Mouse (Mus musculus) ES-Bruce4 (cell line): ENCODE results near the gene Gtf2ird2. TPM values are rescaled to one million over a fixed set of nuclear protein-coding genes. Genes with fewer than 3 reads are reported as not detected.

Source experiments
- H3K27ac ChIP-seq: 2 replicates; pipeline ENCODE4 v1.5.1; 2012; ENCODE audit warnings: low read length, inconsistent platforms; ENCODE audit not compliant: insufficient read depth
- H3K27me3 ChIP-seq: 2 replicates; pipeline ENCODE4 v1.6.1; 2012; ENCODE audit warnings: mild to moderate bottlenecking, low read length, inconsistent platforms; ENCODE audit not compliant: control insufficient read depth, poor library complexity, insufficient read depth, severe bottlenecking
- H3K36me3 ChIP-seq: 2 replicates; pipeline ENCODE4 v1.6.1; 2012; ENCODE audit warnings: inconsistent platforms, mild to moderate bottlenecking, low read length, moderate library complexity; ENCODE audit not compliant: control insufficient read depth, poor library complexity, insufficient read depth, severe bottlenecking
- H3K4me1 ChIP-seq: one replicate; pipeline ENCODE4 v1.8.1; 2011; ENCODE audit warnings: low read length; ENCODE audit not compliant: control insufficient read depth, insufficient read depth
- H3K4me3 ChIP-seq: 2 replicates; pipeline ENCODE4 v1.5.1; 2011; ENCODE audit warnings: low read depth, mild to moderate bottlenecking, low read length
- H3K9ac ChIP-seq: 2 replicates; pipeline ENCODE4 v1.6.1; 2012; ENCODE audit warnings: low read depth, mild to moderate bottlenecking, inconsistent platforms; ENCODE audit not compliant: poor library complexity, severe bottlenecking
- H3K9me3 ChIP-seq: replicated peaks from 2 replicates; pipeline ENCODE4 v1.6.1; 2012; ENCODE audit warnings: mild to moderate bottlenecking, low read length, inconsistent platforms; ENCODE audit not compliant: control insufficient read depth, poor library complexity, insufficient read depth, severe bottlenecking
- CTCF ChIP-seq: IDR thresholded peaks from one replicate; pipeline ENCODE4 v1.8.1; 2011; ENCODE audit warnings: low read depth, low read length
- EP300 ChIP-seq: IDR thresholded peaks from 2 replicates; pipeline ENCODE4 v1.6.1; 2011; ENCODE audit warnings: low read depth, low read length; ENCODE audit not compliant: insufficient read depth
- POLR2A ChIP-seq: IDR thresholded peaks from one replicate; pipeline ENCODE4 v1.8.1; 2011; ENCODE audit warnings: low read length; ENCODE audit not compliant: insufficient read depth
- polyA plus RNA-seq: library from polyadenylated mRNA; stranded (reverse); fragments of >200 nt; gene quantifications from 2 replicates; pipeline ENCODE4 v1.2.4, GENCODE M21; 2011; ENCODE audit warnings: low read depth; ENCODE audit not compliant: missing spikeins, insufficient read depth, insufficient read length

Gtf2ird2 gene
- polyA plus RNA-seq, 1 experiment = 5.6 TPM

GRCm38 (mm10) chr5:134248608-134249244 lies 64.9 kb downstream of the Gtf2ird2 start:
- Histone ChIP-seq H3K27ac (no peak overlapping the region), H3K36me3 (peaks cover 45% of the 10 kb centered on the region), H3K27me3 (no peaks in the 10 kb centered on the region), H3K4me1 (no peaks in the 10 kb centered on the region), H3K9me3 (no peaks in the 10 kb centered on the region), H3K9ac (no peak overlapping the region), H3K4me3 (no peak overlapping the region)
- TF ChIP-seq POLR2A (no peak), EP300 (no peak), CTCF (no peak)

- H3K9ac ChIP-seq = no peak overlapping the region
- H3K4me3 ChIP-seq = no peak overlapping the region
- H3K27ac ChIP-seq = no peak overlapping the region
- TF ChIP-seq POLR2A = no peak
- no peak for TF ChIP-seq CTCF
- no peak for TF ChIP-seq EP300
- no peaks in the 10 kb centered on the region for H3K4me1 ChIP-seq
- no peaks in the 10 kb centered on the region for H3K9me3 ChIP-seq
- no peaks in the 10 kb centered on the region for H3K27me3 ChIP-seq
- H3K36me3 ChIP-seq = peaks cover 42% of the 10 kb centered on the region
These were observed 65.4 kb downstream of the Gtf2ird2 start for GRCm38 (mm10) chr5:134249245-134249649.

GRCm38 (mm10) chr5:134250601-134251000 lies 66.8 kb downstream of the Gtf2ird2 start:
- Histone ChIP-seq H3K27me3 (no peaks in the 10 kb centered on the region), H3K9me3 (no peaks in the 10 kb centered on the region), H3K27ac (no peak overlapping the region), H3K9ac (no peak overlapping the region), H3K4me3 (no peak overlapping the region), H3K36me3 (peaks cover 31% of the 10 kb centered on the region), H3K4me1 (no peaks in the 10 kb centered on the region)
- no peak for TF ChIP-seq CTCF
- TF ChIP-seq POLR2A = no peak
- TF ChIP-seq EP300 = no peak

- Histone ChIP-seq H3K4me3 (no peak overlapping the region), H3K9ac (no peak overlapping the region), H3K27me3 (no peaks in the 10 kb centered on the region), H3K9me3 (no peaks in the 10 kb centered on the region), H3K36me3 (peaks cover 31% of the 10 kb centered on the region), H3K4me1 (no peaks in the 10 kb centered on the region), H3K27ac (no peak overlapping the region)
- TF ChIP-seq EP300 (no peak), CTCF (no peak), POLR2A (no peak)
These were observed 67.3 kb downstream of the Gtf2ird2 start for GRCm38 (mm10) chr5:134251083-134251482.

- Histone ChIP-seq H3K36me3 (peaks cover 16% of the 10 kb centered on the region), H3K27ac (no peak overlapping the region), H3K27me3 (no peaks in the 10 kb centered on the region), H3K9me3 (no peaks in the 10 kb centered on the region), H3K4me1 (no peaks in the 10 kb centered on the region), H3K4me3 (no peak overlapping the region), H3K9ac (no peak overlapping the region)
- TF ChIP-seq CTCF (peak; percentile 32), EP300 (no peak)
These were observed 70.0 kb downstream of the Gtf2ird2 start for GRCm38 (mm10) chr5:134253806-134254205.

- Histone ChIP-seq H3K9ac (no peak overlapping the region), H3K9me3 (peaks cover 8% of the 10 kb centered on the region), H3K36me3 (peaks cover 15% of the 10 kb centered on the region), H3K27ac (no peak overlapping the region), H3K27me3 (no peaks in the 10 kb centered on the region), H3K4me3 (no peak overlapping the region), H3K4me1 (no peaks in the 10 kb centered on the region)
- no peak for TF ChIP-seq POLR2A
- no peak for TF ChIP-seq EP300
- TF ChIP-seq CTCF = no peak
These were observed 71.5 kb downstream of the Gtf2ird2 start for GRCm38 (mm10) chr5:134255294-134255693.
